Mouse (Mus musculus) retina, embryonic 14.5 days (tissue): ENCODE data around the gene Ctnnbl1.
A peak's percentile ranks its signal among the peaks of the same experiment; 100 is the strongest.

Source experiments
- DNase-seq: peaks from one replicate; pipeline ENCODE4 v3.0.0-alpha.2; 2015; ENCODE audit warnings: low spot score

The Ctnnbl1 gene

GRCm38 (mm10) chr2:157793851-157794332 lies 56.7 kb downstream of the Ctnnbl1 start:
- no peak for DNase-seq

DNA sequence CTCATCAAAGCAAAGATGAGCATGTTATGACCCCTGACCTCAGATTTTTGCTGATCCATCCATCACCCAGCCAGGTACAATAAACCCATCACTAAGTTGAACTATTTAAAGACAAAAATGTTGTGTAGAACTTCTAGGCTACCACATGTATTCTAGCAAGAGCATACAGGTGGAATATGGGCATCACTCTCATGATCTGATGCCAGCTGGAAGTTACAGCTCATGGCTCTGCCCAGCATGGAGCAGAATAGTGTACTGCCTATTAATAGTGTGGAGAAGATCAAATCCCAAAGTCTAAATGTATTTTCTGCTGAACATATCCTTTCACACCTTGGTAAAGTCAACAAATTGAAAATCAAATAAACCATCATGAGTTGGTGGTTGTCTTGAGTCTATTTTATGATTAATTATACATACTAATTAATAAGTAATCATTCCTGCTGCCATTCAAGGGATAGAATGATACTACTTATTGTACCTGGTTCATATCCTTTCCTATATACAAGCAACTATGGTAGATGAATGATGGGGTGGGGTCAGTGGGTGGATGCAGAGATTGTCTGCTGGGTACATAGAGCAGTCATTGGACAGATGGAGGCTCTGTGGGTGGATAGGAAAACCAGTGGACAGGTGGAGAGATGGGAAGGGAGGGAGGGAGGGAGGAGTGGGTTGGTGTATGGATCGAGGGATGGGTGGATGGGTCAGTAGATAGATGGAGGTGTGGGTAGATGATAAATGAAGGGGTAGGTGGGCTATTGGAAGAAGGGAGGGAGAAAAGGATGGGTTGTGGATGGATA lies 58.6 kb downstream of the Ctnnbl1 start:
- no peak for DNase-seq

- no peak for DNase-seq
Measured at GRCm38 (mm10) chr2:157799533-157799932, 62.3 kb downstream of the Ctnnbl1 start.

- no peak for DNase-seq
Measured at GRCm38 (mm10) chr2:157800288-157800687, 63.1 kb downstream of the Ctnnbl1 start.

GRCm38 (mm10) chr2:157800746-157801501 lies 63.7 kb downstream of the Ctnnbl1 start:
- peak; percentile 79 for DNase-seq

- DNase-seq: no peak
Measured at GRCm38 (mm10) chr2:157801505-157802357, 64.5 kb downstream of the Ctnnbl1 start.

DNA sequence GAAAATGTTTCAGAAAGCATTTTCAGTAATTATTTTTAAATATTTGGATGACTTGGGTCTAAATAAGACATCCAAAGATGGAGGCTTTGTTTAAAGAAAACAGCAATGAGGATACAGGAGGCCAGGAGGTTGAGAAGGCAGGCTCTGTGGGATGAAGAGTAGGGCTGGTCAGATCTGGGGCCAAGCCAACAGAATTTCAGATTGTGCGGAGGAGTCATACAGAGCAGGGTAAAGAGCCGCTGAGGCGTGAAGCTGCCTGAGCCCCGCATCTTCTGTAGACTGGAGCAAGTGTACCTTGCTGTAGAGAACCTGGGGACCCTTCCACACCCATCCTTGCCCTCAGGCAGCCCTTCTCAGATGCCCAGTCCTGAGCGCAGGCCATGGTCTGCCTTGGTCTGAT lies 65.5 kb downstream of the Ctnnbl1 start:
- DNase-seq: no peak

GRCm38 (mm10) chr2:157804388-157804787 lies 67.2 kb downstream of the Ctnnbl1 start:
- DNase-seq: no peak

DNA sequence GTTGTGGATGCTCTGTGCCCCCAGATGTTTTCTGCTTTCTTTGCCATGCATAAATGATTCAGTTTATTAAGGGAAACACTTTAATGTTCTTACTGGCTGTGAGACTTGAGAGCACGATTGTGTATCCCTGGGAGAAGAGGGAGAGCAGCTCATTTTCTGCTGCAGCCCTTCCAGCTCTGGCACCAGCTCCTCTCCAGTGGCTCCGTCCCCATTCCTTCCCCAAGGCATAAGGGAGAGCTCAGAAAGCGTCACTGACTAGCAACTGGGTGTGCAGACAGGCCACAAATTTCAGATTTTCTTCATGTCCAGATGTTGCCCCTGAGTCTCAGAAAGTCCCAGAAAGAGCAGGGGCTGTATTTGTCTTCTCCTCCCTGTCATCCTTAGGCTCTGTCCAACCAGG lies 67.9 kb downstream of the Ctnnbl1 start:
- DNase-seq: no peak

- DNase-seq: no peak
Measured at GRCm38 (mm10) chr2:157807076-157807475, 69.9 kb downstream of the Ctnnbl1 start.

GRCm38 (mm10) chr2:157807621-157808367 lies 70.6 kb downstream of the Ctnnbl1 start:
- DNase-seq: no peak

DNA sequence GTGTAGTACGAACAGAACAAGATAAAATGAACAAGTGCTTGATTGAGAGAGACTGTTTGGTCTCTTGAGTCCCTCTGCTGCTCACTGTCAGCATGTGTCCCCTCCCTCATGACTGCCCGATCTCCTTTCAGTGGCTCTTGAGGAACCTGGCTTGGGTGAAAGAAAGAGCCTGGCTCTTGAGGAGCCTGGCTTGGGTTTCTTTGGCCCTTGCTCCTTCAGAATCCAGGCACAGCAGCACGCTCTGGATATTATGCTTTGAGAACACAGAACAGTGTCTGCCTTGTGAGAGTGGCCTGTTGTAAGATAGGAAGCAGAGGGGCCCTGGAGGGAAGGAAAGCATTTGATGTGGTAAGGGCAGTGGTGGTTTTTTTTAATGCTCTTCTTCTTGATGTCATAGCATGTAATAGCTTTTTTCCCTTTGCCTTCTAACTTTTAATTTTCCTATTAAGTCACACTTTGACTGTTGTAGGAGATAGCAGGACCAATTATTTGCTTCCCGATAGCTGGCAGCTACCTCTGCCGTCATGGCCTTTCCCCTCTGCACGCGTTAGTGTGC lies 71.2 kb downstream of the Ctnnbl1 start:
- DNase-seq: no peak

GRCm38 (mm10) chr2:157809341-157809740 lies 72.1 kb downstream of the Ctnnbl1 start:
- DNase-seq: no peak

- no peak for DNase-seq
Measured at GRCm38 (mm10) chr2:157810749-157811148, 73.5 kb downstream of the Ctnnbl1 start.

DNA sequence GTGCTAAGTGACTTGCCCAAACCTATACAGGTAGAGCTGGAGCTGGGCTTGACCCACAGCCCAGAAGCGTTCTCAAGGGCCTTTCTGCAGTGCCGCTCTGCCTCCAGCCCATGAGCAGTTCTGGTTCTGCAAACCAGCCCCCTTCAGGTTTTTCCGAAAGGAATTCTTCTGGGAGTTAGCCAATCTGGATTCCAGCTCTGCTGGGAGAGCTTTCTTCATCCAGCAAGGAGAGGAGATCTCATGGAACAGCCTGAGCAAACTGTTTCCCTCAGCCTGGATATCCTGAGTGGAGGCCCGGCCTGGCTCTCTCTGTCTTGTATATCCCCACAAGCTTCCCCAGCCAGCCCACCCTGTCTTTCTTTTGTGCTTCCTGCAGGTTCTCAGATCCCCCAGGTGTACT lies 75.9 kb downstream of the Ctnnbl1 start:
- no peak for DNase-seq

DNA sequence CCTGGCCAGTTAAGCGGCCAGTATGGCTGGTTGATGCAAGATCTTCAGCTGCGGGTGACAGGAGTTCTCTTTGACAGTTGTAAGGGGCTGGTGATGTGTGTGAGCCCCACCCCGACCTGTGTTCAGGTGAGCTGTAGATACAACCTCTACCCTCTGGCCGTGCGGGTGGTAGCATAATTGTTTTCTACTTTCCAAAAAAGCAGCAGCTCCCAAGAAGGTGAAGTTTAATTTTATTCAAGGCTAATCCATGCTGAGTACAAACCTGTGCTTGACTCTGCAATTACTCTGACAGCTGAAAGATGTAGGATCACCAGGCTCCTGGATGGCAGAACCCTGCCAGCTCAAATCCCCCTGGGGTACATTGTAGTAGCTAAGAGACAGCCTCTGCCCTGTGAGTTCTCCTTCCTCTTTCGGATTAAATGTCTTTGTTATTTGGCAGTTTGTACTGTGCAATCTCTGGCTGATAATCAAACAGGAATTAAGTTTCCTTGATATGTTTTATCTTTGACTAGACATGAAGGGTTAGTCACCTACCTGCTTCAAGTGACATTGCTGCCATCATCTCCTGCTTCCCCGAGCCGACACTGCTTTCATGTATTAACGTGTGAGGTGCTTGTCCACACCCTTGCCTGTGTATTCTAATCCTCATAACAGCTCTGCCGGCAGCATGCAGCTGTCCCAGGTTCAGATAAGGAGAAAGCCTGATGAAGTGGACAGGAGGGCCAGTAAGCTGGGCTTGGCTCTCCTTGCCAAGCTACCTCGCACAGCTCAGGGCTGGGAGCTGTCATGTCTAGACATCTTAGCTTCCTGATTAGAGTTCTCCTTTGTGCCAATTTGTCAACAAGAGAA lies 77.1 kb downstream of the Ctnnbl1 start:
- no peak for DNase-seq

GRCm38 (mm10) chr2:157814965-157815283 lies 77.7 kb downstream of the Ctnnbl1 start:
- DNase-seq: no peak

DNA sequence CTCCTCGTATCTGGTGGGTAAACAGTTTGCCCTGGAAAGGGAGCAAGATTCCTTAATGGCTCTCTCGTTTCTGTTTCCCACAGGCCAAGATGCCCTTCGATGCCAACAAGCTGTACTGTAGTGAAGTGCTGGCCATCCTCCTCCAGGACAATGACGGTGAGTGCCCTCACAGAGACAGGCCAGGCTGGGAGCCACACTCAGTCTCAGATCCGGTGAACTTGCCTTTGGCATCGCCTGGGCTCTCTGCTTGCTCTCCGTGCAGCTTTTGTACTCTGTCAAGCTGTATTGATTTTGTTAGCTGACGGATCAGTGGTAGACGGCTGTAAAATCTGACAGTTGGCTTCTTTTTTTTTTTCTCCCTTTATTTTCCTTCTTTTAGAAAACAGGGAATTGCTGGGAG lies 80.5 kb downstream of the Ctnnbl1 start:
- DNase-seq: no peak

DNA sequence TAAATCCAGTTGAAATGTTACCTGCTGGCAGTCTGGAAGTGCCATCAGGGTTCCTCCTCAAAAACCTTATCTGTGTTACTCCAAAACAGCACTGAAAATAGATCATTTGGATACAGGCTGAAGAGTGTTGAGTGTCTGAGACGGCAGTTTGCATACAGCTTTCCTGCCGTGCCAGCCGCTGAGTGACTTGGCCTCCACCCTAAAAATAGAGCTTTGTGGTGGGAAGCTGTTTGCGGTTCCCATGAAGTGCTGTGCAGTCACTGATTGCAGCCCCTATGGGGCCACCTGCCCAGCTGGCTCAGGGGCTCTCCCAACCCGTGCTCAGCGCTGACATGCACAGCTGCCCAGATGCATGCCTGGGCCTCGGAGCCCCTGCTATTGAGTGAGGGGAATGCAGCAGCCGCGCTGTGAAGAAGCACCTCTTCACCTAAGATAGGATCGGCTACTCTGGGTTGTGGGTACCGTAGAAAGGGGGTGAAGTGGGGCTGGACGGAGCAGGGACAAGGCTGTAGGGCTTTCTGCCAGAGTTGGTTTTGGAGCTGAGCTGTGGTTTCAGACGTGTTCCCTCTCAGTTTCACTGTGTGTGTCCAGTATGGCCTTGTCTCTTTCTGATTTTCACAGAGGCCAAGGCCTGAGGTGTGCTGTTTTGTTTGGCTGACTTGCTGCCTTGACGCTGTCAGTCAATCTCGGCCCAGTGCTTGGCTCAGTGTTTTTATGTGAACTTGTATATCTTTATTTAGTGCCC lies 81.5 kb downstream of the Ctnnbl1 start:
- no peak for DNase-seq

DNA sequence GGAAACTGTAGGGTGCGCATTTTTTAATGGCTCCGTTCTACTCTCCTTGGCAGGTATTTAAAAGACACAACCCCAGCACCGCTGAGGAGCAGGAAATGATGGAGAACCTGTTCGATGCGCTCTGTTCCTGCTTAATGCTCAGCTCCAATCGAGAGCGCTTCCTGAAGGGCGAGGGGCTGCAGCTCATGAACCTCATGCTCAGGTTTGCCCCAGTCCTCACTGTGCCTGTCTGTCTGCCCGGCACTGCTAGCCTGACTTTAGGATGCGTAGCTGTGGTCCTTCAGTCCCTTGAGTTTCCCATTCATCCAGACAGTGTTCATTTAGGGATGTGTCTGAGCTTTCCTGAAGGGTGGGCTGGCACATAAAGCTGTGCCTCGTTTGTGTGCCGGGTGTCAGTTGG lies 82.2 kb downstream of the Ctnnbl1 start:
- no peak for DNase-seq
